Mouse (Mus musculus): Measurements from ENCODE around the gene Tnfrsf13b. TPM values are rescaled to one million over a fixed set of nuclear protein-coding genes. Genes with fewer than 3 reads are reported as not detected.

The Tnfrsf13b gene
- polyA plus RNA-seq, 1 experiment from 2014 or later, result 1.1 TPM

Other genes with a start within 250 kb of the Tnfrsf13b start
- gene Tmem11, start 247.5 kb upstream of the Tnfrsf13b start, polyA plus RNA-seq (2016; fragmentation: Nextera tagmentation; extraction: Ambion mirVana), result 55.2 and 59.3 TPM in 2 replicates
- 20.0 and 20.4 TPM in 2 replicates for gene Natd1, start 212.0 kb upstream of the Tnfrsf13b start, polyA plus RNA-seq (2016; fragmentation: Nextera tagmentation; extraction: Ambion mirVana)
- 89.4 and 92.9 TPM in 2 replicates for gene Map2k3, start 194.7 kb upstream of the Tnfrsf13b start, polyA plus RNA-seq (2016; fragmentation: Nextera tagmentation; extraction: Ambion mirVana)
- gene Kcnj12, start 104.2 kb upstream of the Tnfrsf13b start, polyA plus RNA-seq (2016; fragmentation: Nextera tagmentation; extraction: Ambion mirVana), result 3.9 and 5.0 TPM in 2 replicates
- 212 and 221 TPM in 2 replicates for gene Usp22, start 48.3 kb downstream of the Tnfrsf13b start, polyA plus RNA-seq (2016; fragmentation: Nextera tagmentation; extraction: Ambion mirVana)
- gene Aldh3a1, start 80.8 kb downstream of the Tnfrsf13b start, polyA plus RNA-seq (2016; fragmentation: Nextera tagmentation; extraction: Ambion mirVana), result 0.13 and 0.24 TPM in 2 replicates
- 22.7 and 23.8 TPM in 2 replicates for gene Aldh3a2, start 140.7 kb downstream of the Tnfrsf13b start, polyA plus RNA-seq (2016; fragmentation: Nextera tagmentation; extraction: Ambion mirVana)
- gene Slc47a2, start 216.1 kb downstream of the Tnfrsf13b start, polyA plus RNA-seq (2016; fragmentation: Nextera tagmentation; extraction: Ambion mirVana), result not detected in 2 replicates